Mouse (Mus musculus) cerebellum, adult 11 months (tissue): ENCODE data around the gene Padi3.

Source experiments
- DNase-seq: peaks from one replicate; pipeline ENCODE4 v3.0.0; 2022

Padi3 gene

DNA sequence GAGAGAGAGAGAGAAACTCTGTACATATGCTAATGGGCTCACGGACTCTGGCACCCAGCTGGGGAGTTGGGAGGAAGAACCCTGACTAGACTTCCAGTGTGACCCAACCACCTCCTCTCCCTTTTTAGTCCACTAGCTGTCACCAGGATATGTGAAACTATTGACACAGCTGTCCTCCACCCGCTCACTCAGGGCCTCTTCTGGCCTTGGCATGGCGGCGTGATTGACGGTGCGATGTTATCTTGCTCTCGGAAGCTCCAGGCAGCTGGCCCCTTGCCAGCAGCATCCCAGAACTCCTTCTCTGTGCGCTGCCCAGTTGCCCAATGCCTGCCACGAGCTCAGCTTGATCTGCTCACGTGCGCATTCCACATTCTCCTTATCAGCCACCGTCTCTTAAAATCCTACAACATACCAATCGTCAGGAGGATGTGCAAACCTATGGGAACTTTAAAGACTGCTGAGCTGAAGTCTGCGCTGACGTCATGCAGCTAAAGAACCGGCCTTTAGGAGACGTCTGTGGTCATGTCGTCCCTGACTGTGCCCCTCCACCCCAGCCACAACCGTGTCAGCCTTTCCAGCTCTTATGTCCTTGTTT is 30.5 kb downstream of the Padi3 start:
- no peak for DNase-seq

DNA sequence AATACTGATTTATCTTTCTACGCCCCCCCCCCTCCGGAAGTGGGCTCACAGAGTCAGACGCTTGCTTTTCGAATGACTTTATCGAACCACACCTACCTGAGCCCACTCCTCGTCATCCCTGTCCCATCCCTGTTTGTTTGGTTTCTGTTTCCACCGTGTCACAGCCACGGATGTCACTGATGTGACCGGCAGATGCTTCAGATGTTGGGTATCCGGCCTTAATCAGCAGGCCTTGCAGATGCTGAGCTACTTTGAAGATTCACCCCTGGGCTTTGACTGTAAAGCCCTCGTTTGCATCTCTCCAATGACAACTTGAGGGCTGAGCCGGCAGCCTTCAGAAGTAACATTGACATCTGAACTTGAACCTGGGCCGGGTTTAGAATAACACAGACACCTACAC is 33.8 kb downstream of the Padi3 start:
- DNase-seq = no peak

DNA sequence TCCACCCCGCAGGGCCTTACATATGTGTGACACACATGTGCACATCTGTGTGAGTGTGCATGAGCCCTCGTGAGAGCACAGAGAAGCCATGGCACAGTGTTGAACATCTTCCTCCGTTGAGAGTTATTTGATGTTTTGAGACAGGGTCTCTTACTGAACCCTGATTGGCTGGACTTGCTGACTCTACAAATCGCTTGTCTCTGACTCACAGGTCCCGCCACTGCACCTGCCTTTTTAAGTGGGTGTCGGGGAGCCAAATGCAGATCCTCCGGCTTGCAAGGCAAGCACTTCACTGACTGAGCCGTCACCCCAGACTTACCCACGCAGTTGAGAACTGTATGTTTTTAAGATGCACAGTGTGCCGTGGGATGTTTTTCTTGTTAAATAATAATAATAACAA is 34.6 kb downstream of the Padi3 start:
- DNase-seq = no peak

DNA sequence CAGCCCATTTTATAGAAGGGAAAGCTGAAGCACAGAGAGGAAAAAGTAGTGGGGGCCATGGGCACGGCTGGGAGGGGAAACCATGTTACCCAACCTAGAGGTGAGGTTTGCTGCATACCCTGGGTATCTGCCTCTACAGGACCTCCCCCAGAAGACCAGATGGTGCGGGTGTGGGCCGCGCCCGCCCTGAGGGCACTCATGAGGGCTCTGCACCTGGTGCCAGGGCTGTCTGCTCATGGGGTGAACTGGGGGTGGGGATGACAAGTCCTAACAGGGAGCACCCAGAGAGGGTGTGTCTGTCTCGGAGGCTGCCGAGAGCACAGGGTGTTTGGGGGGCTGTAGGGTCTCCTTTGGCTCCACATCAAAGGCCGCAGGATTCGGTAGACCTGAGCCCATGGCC is 35.6 kb downstream of the Padi3 start:
- no peak for DNase-seq

DNA sequence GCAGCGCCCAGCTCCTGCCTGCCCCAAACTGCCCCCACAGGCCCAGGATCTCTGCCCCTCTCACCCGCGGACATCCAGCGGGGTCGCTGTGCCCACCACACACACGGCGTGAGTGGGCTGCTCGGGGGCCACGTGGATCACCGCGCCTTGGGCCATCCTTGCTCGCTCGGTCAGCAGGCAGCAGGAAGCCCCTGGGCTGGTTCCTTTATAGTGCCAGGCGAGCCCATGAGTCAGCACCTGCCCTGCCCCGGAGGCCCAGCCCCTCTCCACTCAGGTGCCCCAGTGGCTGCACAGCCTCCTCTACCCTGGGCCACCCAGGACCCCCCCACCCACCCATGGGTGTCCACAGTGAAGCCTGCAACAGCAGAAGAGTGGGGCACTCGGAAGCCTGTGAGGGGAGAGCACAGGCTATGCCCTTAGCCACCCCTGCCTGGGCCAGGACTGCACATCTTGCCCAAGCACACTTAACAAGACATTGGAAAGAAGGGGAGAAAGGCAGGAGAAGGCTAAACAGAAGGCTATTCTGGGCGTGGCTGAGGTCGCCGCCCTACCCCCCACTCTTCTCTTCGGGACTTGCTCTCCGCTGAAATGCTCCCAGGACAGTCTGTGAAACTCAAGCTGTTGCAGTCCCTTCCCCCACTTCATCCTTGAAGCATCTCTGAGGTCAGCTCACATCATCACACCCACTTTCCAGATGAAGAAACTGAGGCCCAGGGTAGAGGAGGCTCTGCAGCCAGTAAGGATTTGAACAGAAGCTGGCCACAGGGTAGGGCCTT is 36.2 kb downstream of the Padi3 start, which contains the start of gene Padi4:
Gene Padi4, minus strand, starts transcription at position 212 of the 776 bp plus-strand sequence.
- DNase-seq = no peak

DNA sequence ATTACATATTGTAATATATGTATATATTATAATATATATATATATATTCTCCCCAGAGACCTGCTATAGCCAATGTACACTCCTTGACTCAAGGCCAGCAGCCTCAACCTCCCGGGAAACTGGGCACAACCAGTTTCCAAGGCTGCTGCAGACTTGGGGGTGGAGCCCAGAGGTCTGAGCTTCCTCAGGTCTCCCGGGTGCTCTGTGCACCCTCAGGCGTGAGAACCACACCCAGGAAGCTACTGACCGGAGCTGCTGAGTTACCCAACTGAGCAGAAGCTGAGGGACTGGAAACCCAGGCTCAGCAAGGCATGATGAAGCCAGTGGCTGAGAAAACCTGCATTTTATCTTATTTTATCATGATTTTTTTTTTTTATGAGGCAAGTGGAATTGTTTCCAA is 39.4 kb downstream of the Padi3 start:
- DNase-seq = no peak

DNA sequence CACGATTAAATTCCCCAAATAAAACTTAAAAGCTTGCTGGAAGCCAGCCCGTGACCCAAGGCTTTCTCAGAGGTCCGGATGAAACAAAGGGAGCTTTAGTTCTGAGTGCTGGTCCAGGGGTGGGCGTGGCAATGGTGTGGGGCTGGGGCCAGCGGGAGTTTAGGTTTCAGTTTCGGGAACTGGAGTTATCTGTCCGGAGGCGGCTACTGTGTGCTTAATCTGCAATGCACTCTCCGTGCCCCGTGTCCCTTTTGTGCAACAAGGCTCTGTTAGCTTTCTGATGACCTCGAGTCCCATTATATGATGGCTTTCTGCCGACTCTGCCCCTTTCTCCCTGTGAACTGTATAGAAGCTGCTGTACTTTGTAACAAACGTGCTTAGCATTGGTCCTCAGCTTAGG is 40.0 kb downstream of the Padi3 start:
- DNase-seq = no peak

DNA sequence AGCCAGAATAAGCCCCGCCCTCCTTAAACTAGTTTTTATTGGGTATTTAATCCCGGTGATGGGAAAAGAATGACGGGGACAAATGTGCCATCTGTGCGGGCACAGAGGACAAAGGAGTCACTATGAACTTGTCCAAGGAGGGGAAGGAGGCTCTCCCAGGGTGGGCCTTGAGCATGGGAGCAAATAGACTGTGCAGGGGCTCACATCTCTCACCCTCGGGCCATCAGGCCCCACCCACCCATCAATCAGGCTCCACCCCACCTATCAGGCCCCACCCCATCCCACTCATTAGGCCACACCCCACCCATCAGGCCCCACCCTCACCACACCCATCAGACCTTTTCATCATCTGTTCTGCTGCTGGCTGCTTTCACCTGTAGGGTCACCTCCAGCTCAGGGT is 41.5 kb downstream of the Padi3 start:
- no peak for DNase-seq

DNA sequence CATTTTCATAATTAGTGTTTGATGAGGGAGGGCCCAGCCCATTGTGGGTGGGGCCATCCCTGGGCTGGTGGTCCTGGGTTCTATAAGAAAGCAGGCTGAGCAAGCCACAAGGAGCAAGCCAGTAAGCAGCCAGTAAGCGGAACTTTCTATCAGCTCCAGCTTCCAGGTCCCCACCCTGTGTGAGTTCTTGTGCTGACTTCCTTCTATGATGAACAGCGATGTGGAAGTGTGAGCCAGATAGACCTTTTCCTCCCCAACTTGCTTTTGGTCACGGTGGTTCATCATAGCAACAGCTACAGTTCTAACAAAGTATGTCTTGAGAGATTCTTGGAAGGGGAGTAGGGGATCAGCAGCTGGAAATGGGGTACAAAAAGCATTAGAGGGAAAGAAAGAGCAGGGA is 44.5 kb downstream of the Padi3 start:
- DNase-seq = no peak

DNA sequence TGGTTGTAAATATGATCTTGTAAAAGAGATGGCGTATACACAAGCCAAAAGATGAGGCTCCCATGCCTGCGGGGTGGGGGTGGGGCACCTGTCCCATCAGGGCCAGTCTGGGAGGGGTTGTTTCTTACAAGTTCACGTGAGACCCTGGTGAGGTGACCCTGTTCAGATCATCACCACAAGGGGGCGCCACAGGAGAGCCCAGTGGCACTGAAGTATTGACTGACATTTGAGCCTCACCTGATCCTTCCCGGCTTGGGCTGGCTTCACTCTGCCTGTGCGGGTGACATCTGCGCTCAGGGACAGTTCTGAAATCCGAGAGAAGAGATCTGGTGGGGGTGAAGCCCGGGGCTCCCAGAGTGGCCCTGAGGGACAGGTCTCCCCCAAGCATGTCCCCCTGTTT is 47.3 kb downstream of the Padi3 start:
- peak; percentile 18 for DNase-seq

DNA sequence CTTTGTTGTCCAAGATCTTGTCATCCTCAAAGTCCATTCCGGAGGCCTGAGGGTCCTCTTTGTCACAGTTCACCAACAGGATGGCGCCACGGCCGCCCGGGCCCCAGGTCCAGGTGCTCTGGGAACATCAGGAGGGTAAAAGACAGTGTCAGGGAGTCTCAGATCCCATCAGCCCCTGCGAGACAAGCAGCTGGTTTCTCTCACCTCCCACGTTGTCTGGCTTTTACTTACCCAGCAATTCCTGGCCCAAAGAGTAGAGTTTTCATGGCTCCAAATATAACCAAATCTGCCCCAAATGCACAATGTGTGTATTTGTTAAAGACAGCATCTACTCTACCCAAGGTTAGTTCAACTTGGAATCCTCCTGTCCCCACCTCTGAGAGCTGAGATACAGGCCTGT is 48.8 kb downstream of the Padi3 start:
- DNase-seq = no peak

DNA sequence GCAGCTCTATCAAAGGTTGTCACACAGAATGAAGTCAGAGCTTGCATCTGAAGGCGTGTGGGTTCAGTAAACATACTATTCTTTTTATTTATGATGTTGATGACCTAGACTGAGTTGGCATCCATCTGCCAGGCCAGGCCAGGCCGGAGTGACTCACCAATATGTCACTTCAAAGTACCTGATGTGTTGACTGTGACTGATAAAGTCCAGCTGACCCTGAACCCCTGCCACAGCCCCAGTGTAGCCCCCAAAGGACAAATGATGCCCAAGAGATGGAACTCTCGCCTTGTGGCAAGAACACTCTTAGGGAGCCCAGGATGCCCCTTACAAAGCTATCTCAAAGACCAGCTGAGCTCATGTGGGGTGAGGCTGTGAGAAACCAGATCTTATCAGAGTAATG is 54.6 kb downstream of the Padi3 start:
- DNase-seq = no peak

DNA sequence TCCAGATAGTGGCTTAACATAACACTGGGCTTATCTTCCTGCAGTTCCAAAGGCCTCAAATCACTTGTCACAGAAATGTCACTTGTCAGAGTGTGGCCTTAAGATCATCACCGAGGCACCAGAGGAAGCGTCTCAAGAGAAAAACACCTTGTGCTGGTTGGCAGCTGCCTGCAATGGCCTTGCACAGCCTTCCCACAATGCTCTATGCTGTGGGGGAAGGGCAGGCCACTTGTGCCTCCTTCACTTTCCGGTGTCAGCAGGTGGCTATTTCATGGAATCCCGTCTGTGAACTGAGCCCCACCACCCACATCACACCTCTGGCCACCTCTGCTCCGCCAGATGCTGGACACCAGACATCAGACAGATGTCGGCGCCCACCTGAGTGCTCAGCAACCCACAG is 57.1 kb downstream of the Padi3 start:
- no peak for DNase-seq

DNA sequence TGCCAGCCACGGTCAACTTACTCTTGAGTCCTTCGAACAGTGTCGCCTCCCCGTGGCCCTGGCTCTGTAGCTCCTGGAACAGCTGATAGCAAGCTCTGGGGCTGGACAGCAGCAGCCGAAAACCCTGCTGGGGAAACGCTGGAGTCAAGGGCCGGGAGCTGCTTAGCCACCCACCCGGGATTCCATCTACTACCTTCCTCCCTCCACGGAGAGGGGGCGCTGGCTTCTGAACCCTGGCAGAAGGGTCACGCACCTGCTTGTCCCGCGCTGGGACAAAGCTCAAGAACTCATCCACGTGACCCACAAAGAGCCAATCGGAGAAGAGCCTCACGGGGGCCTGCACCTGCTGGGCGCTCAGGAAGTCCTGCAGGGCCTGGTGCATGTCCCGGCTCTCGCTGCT is 60.1 kb downstream of the Padi3 start:
- peak; percentile 4 for DNase-seq

DNA sequence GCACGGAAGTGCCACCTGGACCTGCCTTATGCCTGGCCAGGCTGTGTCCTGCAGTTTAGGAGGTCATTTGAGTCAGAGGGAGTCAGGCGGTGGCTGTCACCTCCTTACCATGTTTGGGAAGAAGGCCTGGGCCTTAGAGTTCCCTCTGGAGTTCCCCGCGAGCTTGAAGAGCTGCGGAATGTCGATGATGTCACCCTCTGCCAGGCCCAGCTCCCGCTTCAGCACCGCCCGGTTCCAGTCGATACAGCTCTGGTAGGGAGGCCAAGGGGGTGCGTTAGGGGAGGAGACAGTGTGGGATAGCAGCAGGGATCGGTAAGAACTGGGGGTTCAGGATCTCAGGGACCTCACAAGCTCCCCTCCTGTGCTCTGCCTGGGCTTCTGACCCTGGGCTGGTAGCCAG is 62.5 kb downstream of the Padi3 start:
- DNase-seq = no peak

DNA sequence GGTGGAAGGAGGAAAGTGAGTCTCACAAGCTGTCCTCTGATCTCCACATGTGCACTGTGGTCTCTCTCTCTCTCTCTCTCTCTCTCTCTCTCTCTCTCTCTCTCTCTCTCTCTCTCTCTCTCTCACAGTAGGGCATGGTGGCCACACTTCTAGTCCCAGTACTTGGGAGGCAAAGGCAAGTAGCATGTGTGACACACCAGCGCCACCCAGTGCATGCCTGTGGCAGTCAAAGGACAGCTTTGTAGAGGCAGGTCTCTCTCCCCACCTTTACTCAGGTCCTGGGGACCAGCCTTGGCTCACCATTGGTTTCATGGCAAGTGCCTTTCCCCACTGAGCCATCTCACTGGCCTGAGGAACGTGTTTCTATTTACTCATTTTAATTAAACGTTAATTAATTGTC is 65.8 kb downstream of the Padi3 start:
- peak; percentile 31 for DNase-seq

DNA sequence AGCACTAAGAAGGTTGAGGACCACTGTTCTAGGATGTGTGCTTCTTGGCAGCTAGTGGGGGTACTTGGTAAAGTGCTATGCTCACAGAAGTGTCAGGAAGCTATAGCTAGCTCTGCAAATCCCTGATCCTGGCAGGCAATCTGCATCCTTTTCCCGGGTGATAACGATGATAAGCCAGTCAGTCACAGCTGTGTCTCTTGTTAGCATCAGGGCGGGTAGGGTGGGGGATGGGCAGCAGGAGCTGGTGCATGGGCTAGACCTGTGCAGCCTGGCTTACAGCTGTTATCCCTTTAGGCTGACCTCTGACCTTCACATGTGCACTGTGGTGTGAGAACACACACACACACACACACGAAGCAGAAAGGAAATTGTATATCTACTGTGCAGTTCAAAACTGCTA is 67.4 kb downstream of the Padi3 start:
- no peak for DNase-seq

DNA sequence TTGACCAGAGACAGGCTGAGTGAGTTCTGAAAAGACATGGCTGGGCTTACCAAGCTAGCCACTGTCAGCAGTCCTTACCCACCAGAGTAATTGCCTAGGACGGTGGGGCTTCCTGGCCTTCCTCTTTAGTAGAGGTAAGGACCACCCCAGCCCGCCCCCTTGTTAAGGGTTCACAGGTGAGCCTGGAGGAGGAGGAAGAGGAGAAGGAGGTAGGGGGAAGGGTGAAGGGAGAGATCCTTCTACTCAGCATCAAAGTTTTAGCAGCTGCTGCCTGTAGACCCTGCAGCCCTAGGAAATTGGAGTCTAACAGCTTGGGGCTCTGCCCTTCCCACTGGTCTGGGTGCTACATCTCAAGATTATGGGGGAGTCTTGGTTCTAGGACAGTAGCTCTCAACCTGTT is 67.9 kb downstream of the Padi3 start, which contains the start of gene Padi6:
Gene Padi6, minus strand, starts transcription at position 101 of the 400 bp plus-strand sequence.
- no peak for DNase-seq

DNA sequence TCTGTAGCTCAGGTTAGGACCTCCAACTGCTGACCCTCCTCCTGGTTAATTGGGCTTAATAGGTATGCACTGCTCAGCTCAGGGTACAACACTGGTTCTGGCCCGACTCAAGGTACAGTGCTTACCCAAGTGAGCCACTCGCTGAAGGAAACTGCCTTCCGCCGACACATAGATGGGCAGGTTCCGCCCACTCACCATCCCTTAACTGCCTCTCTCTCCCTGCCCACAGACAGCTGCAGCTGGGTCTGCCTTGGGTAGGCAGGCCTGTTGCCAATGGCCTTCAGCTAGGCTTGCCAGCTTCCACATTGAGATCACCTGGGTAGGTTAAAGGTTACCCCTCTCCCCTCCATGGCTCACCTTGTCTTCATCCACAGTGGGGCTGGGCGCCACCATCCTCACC is 69.0 kb downstream of the Padi3 start:
- DNase-seq = no peak

DNA sequence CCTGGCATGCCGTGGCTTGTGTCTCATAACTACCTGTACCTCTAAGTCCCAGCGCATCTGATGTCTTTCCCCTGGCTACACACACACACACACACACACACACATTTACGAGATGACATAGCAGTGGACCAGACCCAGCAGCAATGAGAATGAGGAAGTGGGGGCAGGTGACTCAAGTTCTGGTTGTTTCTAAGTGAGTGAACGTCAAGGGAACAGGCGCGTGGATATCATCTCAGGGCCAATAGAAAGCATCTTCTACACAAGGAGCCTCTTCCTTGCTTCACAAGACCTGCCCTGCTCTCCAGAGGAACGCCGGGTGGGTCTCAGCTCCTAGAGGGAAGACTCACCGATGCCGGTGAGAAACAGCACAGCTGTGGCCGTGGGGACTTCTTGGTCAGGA is 69.8 kb downstream of the Padi3 start:
- no peak for DNase-seq
